Mouse (Mus musculus) G1E (cell line): Measurements from ENCODE around the gene Huwe1. TPM values are rescaled to one million over a fixed set of nuclear protein-coding genes. Genes with fewer than 3 reads are reported as not detected.

Experiments used
- ATAC-seq: 2 replicates; pipeline ENCODE4 v1.8.0; 2016; ENCODE audit warnings: mild to moderate bottlenecking; ENCODE audit not compliant: insufficient number of reproducible peaks, poor library complexity, low FRiP score, severe bottlenecking; ENCODE audit errors: extremely low read depth
- DNase-seq: peaks from one replicate; pipeline ENCODE4 v3.0.0; 2012; ENCODE audit warnings: low spot score
- H3K27me3 ChIP-seq: 2 replicates; pipeline ENCODE4 v1.6.1; 2012; ENCODE audit warnings: mild to moderate bottlenecking, low read length, inconsistent platforms; ENCODE audit not compliant: insufficient read depth
- H3K36me3 ChIP-seq: replicated peaks from 2 replicates; pipeline ENCODE3; 2012; ENCODE audit warnings: mild to moderate bottlenecking, inconsistent platforms
- H3K4me1 ChIP-seq: 2 replicates; pipeline ENCODE4 v1.6.1; 2012; ENCODE audit warnings: low read depth, low read length, inconsistent platforms, mixed read lengths; ENCODE audit not compliant: insufficient read depth
- H3K4me3 ChIP-seq: 2 replicates; pipeline ENCODE4 v1.5.1; 2012; ENCODE audit warnings: low read depth, mild to moderate bottlenecking, inconsistent platforms, low read length, moderate library complexity, mixed read lengths
- H3K9me3 ChIP-seq: replicated peaks from 2 replicates; pipeline ENCODE4 v1.6.1; 2012; ENCODE audit warnings: inconsistent platforms
- CTCF ChIP-seq: IDR thresholded peaks from 2 replicates; pipeline ENCODE4 v1.5.1; 2012; ENCODE audit warnings: low read depth, low read length, inconsistent platforms, mixed read lengths
- GATA1 ChIP-seq: IDR thresholded peaks from 2 replicates; pipeline ENCODE4 v1.6.1; 2012; ENCODE audit warnings: borderline replicate concordance, low read length, inconsistent platforms, mixed read lengths
- GATA2 ChIP-seq: IDR thresholded peaks from 2 replicates; pipeline ENCODE4 v1.6.1; 2012; ENCODE audit warnings: low read depth, low read length, inconsistent platforms, borderline replicate concordance
- POLR2AphosphoS5 ChIP-seq: IDR thresholded peaks from 2 replicates; pipeline ENCODE4 v1.6.1; 2012; ENCODE audit warnings: low read depth, low read length, inconsistent platforms; ENCODE audit not compliant: insufficient replicate concordance
- TAL1 ChIP-seq: conservative IDR thresholded peaks from 2 replicates; pipeline ENCODE4 v1.6.1; 2012; ENCODE audit warnings: low read depth, low read length, inconsistent platforms, mixed read lengths
- polyA plus RNA-seq: library from polyadenylated mRNA; stranded (reverse); fragments of >175 nt; gene quantifications from 2 replicates; pipeline ENCODE4 v1.2.3, GENCODE M21; 2012
- total RNA-seq, 2 experiments: library from RNA; stranded (forward) in 1 of 2; stranded (reverse) in 1 of 2; fragments of 200-1000 nt in 1 of 2; fragments of >200 nt in 1 of 2; fragmentation: Nextera tagmentation in 1 of 2; gene quantifications; 2 replicates each; pipeline ENCODE4 v1.2.3; 2014 to 2017

Huwe1 gene
- total and polyA plus RNA-seq, 3 experiments: 29.6 to 423 (median 115) TPM

DNA sequence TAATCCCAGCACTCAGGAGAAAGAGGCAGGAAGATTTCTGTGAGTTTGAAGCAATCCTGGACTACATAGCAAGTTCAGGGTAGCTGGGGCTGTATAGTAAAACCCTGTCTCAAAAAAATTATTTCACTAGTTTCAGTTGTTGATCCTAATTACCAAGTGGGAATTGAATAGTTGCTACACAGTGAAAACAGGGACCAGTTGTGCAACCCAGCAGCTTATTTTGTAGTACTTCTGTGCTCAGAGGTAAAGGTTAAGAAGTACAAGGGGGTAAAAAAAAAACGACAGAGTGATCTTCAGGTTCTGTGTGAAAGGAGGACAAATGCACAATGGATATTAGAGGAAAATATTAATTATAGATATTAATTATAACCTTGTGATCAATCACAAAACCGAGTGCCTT lies 138.2 kb downstream of the Huwe1 start:
- ATAC-seq: no peak
- Histone ChIP-seq H3K9me3 (no peaks in the 10 kb centered on the region), H3K27me3 (no peaks in the 10 kb centered on the region), H3K36me3 (peaks cover 18% of the 10 kb centered on the region), H3K4me3 (no peak overlapping the region), H3K4me1 (no peaks in the 10 kb centered on the region)
- TF ChIP-seq POLR2AphosphoS5: no peak
- no peak for TF ChIP-seq GATA1
- TF ChIP-seq CTCF: no peak
- no peak for TF ChIP-seq TAL1
- no peak for TF ChIP-seq GATA2
- DNase-seq: no peak

GRCm38 (mm10) chrX:151946986-151947385 lies 146.4 kb downstream of the Huwe1 start:
- Histone ChIP-seq H3K9me3 (no peaks in the 10 kb centered on the region), H3K36me3 (no peaks in the 10 kb centered on the region), H3K4me3 (no peak overlapping the region), H3K4me1 (no peaks in the 10 kb centered on the region; the same call in 1 of the 2 replicates), H3K27me3 (no peaks in the 10 kb centered on the region)
- ATAC-seq (no peak), DNase-seq (no peak)
- TF ChIP-seq CTCF (no peak), GATA1 (no peak), GATA2 (no peak)

GRCm38 (mm10) chrX:151947781-151948180 lies 147.2 kb downstream of the Huwe1 start:
- ATAC-seq: no peak
- Histone ChIP-seq H3K4me3 (no peak overlapping the region), H3K9me3 (no peaks in the 10 kb centered on the region)

GRCm38 (mm10) chrX:151950231-151950630 lies 149.6 kb downstream of the Huwe1 start:
- TF ChIP-seq POLR2AphosphoS5 (no peak), TAL1 (no peak), GATA2 (no peak)
- ATAC-seq: no peak

More at GRCm38 (mm10) chrX:151947781-151948180, 147.2 kb downstream of the Huwe1 start:
- TF ChIP-seq GATA2 (no peak), GATA1 (no peak), TAL1 (no peak), POLR2AphosphoS5 (no peak), CTCF (no peak)
- Histone ChIP-seq H3K4me1 (no peaks in the 10 kb centered on the region; the same call in 1 of the 2 replicates), H3K36me3 (no peaks in the 10 kb centered on the region), H3K27me3 (no peaks in the 10 kb centered on the region)
- no peak for DNase-seq

GRCm38 (mm10) chrX:151951181-151951580 lies 150.6 kb downstream of the Huwe1 start:
- Histone ChIP-seq H3K27me3 (no peaks in the 10 kb centered on the region), H3K36me3 (no peaks in the 10 kb centered on the region), H3K4me3 (no peak overlapping the region), H3K4me1 (no peaks in the 10 kb centered on the region; the same call in 1 of the 2 replicates), H3K9me3 (no peaks in the 10 kb centered on the region)
- no peak for TF ChIP-seq TAL1
- TF ChIP-seq GATA2: no peak
- no peak for TF ChIP-seq POLR2AphosphoS5
- no peak for TF ChIP-seq CTCF
- TF ChIP-seq GATA1: no peak
- no peak for DNase-seq
- ATAC-seq: 0 out of 2 replicates have a peak, but pooled peaks have one; percentile 15

More at GRCm38 (mm10) chrX:151950231-151950630, 149.6 kb downstream of the Huwe1 start:
- no peaks in the 10 kb centered on the region for H3K36me3 ChIP-seq
- no peaks in the 10 kb centered on the region for H3K9me3 ChIP-seq
- DNase-seq: no peak
- no peaks in the 10 kb centered on the region for H3K27me3 ChIP-seq
- no peaks in the 10 kb centered on the region; the same call in 1 of the 2 replicates for H3K4me1 ChIP-seq
- no peak overlapping the region for H3K4me3 ChIP-seq

Other genes with a start within 250 kb of the Huwe1 start
- 54.9 and 64.0 TPM in 2 replicates for gene Hsd17b10, start 201.0 kb downstream of the Huwe1 start, total RNA-seq (2014; fragmentation: Nextera tagmentation)
- 67.0 and 70.4 TPM in 2 replicates for gene Hsd17b10, start 201.0 kb downstream of the Huwe1 start, total RNA-seq (2017)
- 25.7 and 26.0 TPM in 2 replicates for gene Hsd17b10, start 201.0 kb downstream of the Huwe1 start, polyA plus RNA-seq
- gene Ribc1, start 215.5 kb downstream of the Huwe1 start, total RNA-seq (2014; fragmentation: Nextera tagmentation): 8.6 and 10.7 TPM in 2 replicates
- 3.7 and 4.0 TPM in 2 replicates for gene Ribc1, start 215.5 kb downstream of the Huwe1 start, total RNA-seq (2017)
- 1.8 and 2.1 TPM in 2 replicates for gene Ribc1, start 215.5 kb downstream of the Huwe1 start, polyA plus RNA-seq
- 150 and 164 TPM in 2 replicates for gene Smc1a, start 215.6 kb downstream of the Huwe1 start, total RNA-seq (2014; fragmentation: Nextera tagmentation)
- 138 and 179 TPM in 2 replicates for gene Smc1a, start 215.6 kb downstream of the Huwe1 start, total RNA-seq (2017)
- 14.0 and 17.2 TPM in 2 replicates for gene Smc1a, start 215.6 kb downstream of the Huwe1 start, polyA plus RNA-seq